Comparison of ENCODE assay signal across 8 mouse cellular contexts in genomic region chr2:166622590-166622989, GRCm38 (mm10).
DNase-seq lines count a peak whose midpoint lies in the region; ATAC-seq and TF ChIP-seq lines count a peak whose summit lies in the region.

No protein-coding gene starts in this region.

- no peaks in the 10 kb centered on the region for H3K27me3 ChIP-seq in liver, embryonic 13.5 days
- no peaks in the 10 kb centered on the region for H3K27me3 ChIP-seq in liver, embryonic 12.5 days (replicated peaks)
- H3K27me3 ChIP-seq in hindbrain, embryonic 12.5 days, result no peaks in the 10 kb centered on the region

- H3K27ac ChIP-seq in liver, embryonic 13.5 days, result peak overlapping the region; percentile 55
- H3K27ac ChIP-seq in liver, embryonic 12.5 days, result no peak overlapping the region
- H3K27ac ChIP-seq in bone marrow, adult 2 months (ENCODE audit: control insufficient read depth, insufficient read depth, low read depth, low read length, poor library complexity), result peak overlapping the region; percentile 46; the same call in 1 of the 2 replicates
- peak overlapping the region; percentile 66 for H3K27ac ChIP-seq in hindbrain, embryonic 12.5 days

- no peak overlapping the region for H3K4me3 ChIP-seq in liver, embryonic 13.5 days (replicated peaks)
- H3K4me3 ChIP-seq in liver, embryonic 12.5 days, result no peak overlapping the region
- no peak overlapping the region for H3K4me3 ChIP-seq in bone marrow, adult 2 months (replicated peaks; ENCODE audit: control insufficient read depth, low read depth, low read length)
- no peak overlapping the region for H3K4me3 ChIP-seq in hindbrain, embryonic 12.5 days

- H3K4me1 ChIP-seq in liver, embryonic 13.5 days (replicated peaks), result peaks cover 48% of the 10 kb centered on the region
- peaks cover 42% of the 10 kb centered on the region for H3K4me1 ChIP-seq in liver, embryonic 12.5 days
- H3K4me1 ChIP-seq in bone marrow, adult 2 months (ENCODE audit: control insufficient read depth, insufficient read depth, low read length), result peaks cover 18% of the 10 kb centered on the region
- peaks cover 38% of the 10 kb centered on the region for H3K4me1 ChIP-seq in hindbrain, embryonic 12.5 days

- no peak overlapping the region for H3K4me2 ChIP-seq in liver, embryonic 13.5 days
- no peak overlapping the region for H3K4me2 ChIP-seq in liver, embryonic 12.5 days
- H3K4me2 ChIP-seq in hindbrain, embryonic 12.5 days (replicated peaks), result no peak overlapping the region

- H3K36me3 ChIP-seq in liver, embryonic 13.5 days, result peaks cover 26% of the 10 kb centered on the region
- peaks cover 28% of the 10 kb centered on the region; the same call in 1 of the 2 replicates for H3K36me3 ChIP-seq in liver, embryonic 12.5 days
- peaks cover 30% of the 10 kb centered on the region for H3K36me3 ChIP-seq in hindbrain, embryonic 12.5 days

- no peaks in the 10 kb centered on the region for H3K9me3 ChIP-seq in liver, embryonic 13.5 days (replicated peaks)
- H3K9me3 ChIP-seq in liver, embryonic 12.5 days (replicated peaks), result 0 out of 2 replicates have a peak, but pooled peaks cover 4% of the 10 kb centered on the region
- no peaks in the 10 kb centered on the region; the same call in 1 of the 2 replicates for H3K9me3 ChIP-seq in hindbrain, embryonic 12.5 days (replicated peaks)

- ATAC-seq in liver, embryonic 13.5 days (ENCODE audit: low read depth), result no peak
- no peak for ATAC-seq in liver, embryonic 12.5 days
- ATAC-seq in hindbrain, embryonic 12.5 days (ENCODE audit: low FRiP score), result peak; percentile 55

- no peak for DNase-seq in liver, embryonic 13.5 days
- DNase-seq in naive thymus-derived CD4-positive, alpha-beta T cell, adult 2 months (ENCODE audit: low read depth), result peak; percentile 74
- no peak for DNase-seq in testis, postnatal 14 days (ENCODE audit: low spot score)
- DNase-seq in gastrocnemius, adult 8-10 months (ENCODE audit: low spot score in 2 of 2), result no peak
- DNase-seq in urinary bladder, postnatal 4 days (ENCODE audit: low spot score in 2 of 2), result no peak

- no peak overlapping the region for H3K9ac ChIP-seq in liver, embryonic 13.5 days
- no peak overlapping the region for H3K9ac ChIP-seq in liver, embryonic 12.5 days
- 0 out of 2 replicates have a peak overlapping the region, but pooled peaks have one; percentile 23 for H3K9ac ChIP-seq in hindbrain, embryonic 12.5 days

- TF ChIP-seq CTCF in bone marrow, adult 2 months (IDR thresholded peaks at IDR 0.05; ENCODE audit: control insufficient read depth, insufficient read depth, low read length), result no peak

- no peak for TF ChIP-seq POLR2A in bone marrow, adult 2 months (IDR thresholded peaks at IDR 0.05; ENCODE audit: borderline replicate concordance, control insufficient read depth, low read depth, low read length)

- WGBS in liver, embryonic 13.5 days (ENCODE audit: insufficient replicate concordance), result 64% methylated on average over 7 of the region's 7 CpGs
- WGBS in liver, embryonic 12.5 days (ENCODE audit: insufficient replicate concordance), result 67% methylated on average over 7 of the region's 7 CpGs
- WGBS in bone marrow, adult 2 months, result 26% methylated on average over 7 of the region's 7 CpGs
- 81% methylated on average over 7 of the region's 7 CpGs for WGBS in hindbrain, embryonic 12.5 days
